Comparison of ENCODE assay signal across 12 mouse cellular contexts in genomic region chr3:37324310-37324709, GRCm38 (mm10). TPM values are rescaled to one million over a fixed set of nuclear protein-coding genes. Genes with fewer than 3 reads are reported as not detected.
DNase-seq lines count a peak whose midpoint lies in the region; ATAC-seq and TF ChIP-seq lines count a peak whose summit lies in the region.
"Had no signal": no experiment of that assay in that cellular context is flagged by ENCODE, and none has a peak within 500 bp of the region (broad histone marks: within the 10 kb centered on the region; RNA-seq: fewer than 3 reads in every experiment).

No protein-coding gene starts in this region.

- H3K9me3 ChIP-seq in forebrain, embryonic 14.5 days (replicated peaks; ENCODE audit: control insufficient read depth, low read length): no peaks in the 10 kb centered on the region
- H3K9me3 ChIP-seq in forebrain, embryonic 15.5 days: no peaks in the 10 kb centered on the region
- no peaks in the 10 kb centered on the region for H3K9me3 ChIP-seq in liver, embryonic 14.5 days (ENCODE audit: control insufficient read depth, low read length)
- H3K9me3 ChIP-seq in liver, embryonic 11.5 days (ENCODE audit: control insufficient read depth, low read length): no peaks in the 10 kb centered on the region
- H3K9me3 ChIP-seq: embryonic facial prominence, embryonic 13.5 days; hindbrain, embryonic 12.5 days; lung, embryonic 15.5 days had no signal

- H3K9ac ChIP-seq in forebrain, embryonic 14.5 days (ENCODE audit: low read length): no peak overlapping the region
- H3K9ac ChIP-seq in forebrain, embryonic 15.5 days (replicated peaks): no peak overlapping the region
- H3K9ac ChIP-seq in liver, embryonic 14.5 days (replicated peaks): no peak overlapping the region
- H3K9ac ChIP-seq in liver, embryonic 11.5 days (ENCODE audit: low read depth, low read length): no peak overlapping the region
- H3K9ac ChIP-seq: embryonic facial prominence, embryonic 13.5 days; hindbrain, embryonic 12.5 days; lung, embryonic 15.5 days had no signal

- TF ChIP-seq EP300 in liver, embryonic 14.5 days (IDR thresholded peaks at IDR 0.05; ENCODE audit: low read depth): no peak

- no peaks in the 10 kb centered on the region for H3K36me3 ChIP-seq in forebrain, embryonic 14.5 days (ENCODE audit: control insufficient read depth, insufficient read depth, low read length)
- H3K36me3 ChIP-seq in forebrain, embryonic 15.5 days: 0 out of 2 replicates have a peak, but pooled peaks cover 2% of the 10 kb centered on the region
- H3K36me3 ChIP-seq in liver, embryonic 14.5 days (replicated peaks; ENCODE audit: control insufficient read depth, insufficient read depth, low read depth): no peaks in the 10 kb centered on the region
- H3K36me3 ChIP-seq in liver, embryonic 11.5 days (ENCODE audit: control insufficient read depth, insufficient read depth, low read length): peaks cover 3% of the 10 kb centered on the region; the same call in 1 of the 2 replicates

- TF ChIP-seq CTCF in liver, embryonic 14.5 days (IDR thresholded peaks at IDR 0.05; ENCODE audit: low read depth): peak; percentile 63

- no peak overlapping the region for H3K4me3 ChIP-seq in forebrain, embryonic 14.5 days (ENCODE audit: low read depth, low read length)
- no peak overlapping the region for H3K4me3 ChIP-seq in forebrain, embryonic 15.5 days
- no peak overlapping the region for H3K4me3 ChIP-seq in liver, embryonic 14.5 days (ENCODE audit: insufficient read depth in 1 of 2, low read depth in 2 of 2, low read length in 2 of 2)
- no peak overlapping the region for H3K4me3 ChIP-seq in liver, embryonic 11.5 days (ENCODE audit: low read depth, low read length)
- H3K4me3 ChIP-seq: embryonic facial prominence, embryonic 13.5 days; hindbrain, embryonic 12.5 days; lung, embryonic 15.5 days had no signal

- no peaks in the 10 kb centered on the region for H3K27me3 ChIP-seq in forebrain, embryonic 14.5 days (replicated peaks; ENCODE audit: control insufficient read depth, insufficient read depth, low read length)
- H3K27me3 ChIP-seq in forebrain, embryonic 15.5 days: no peaks in the 10 kb centered on the region
- H3K27me3 ChIP-seq in liver, embryonic 14.5 days (ENCODE audit: control insufficient read depth, insufficient read depth, low read length): no peaks in the 10 kb centered on the region
- H3K27me3 ChIP-seq in liver, embryonic 11.5 days (replicated peaks; ENCODE audit: control insufficient read depth, insufficient read depth, low read length): no peaks in the 10 kb centered on the region
- H3K27me3 ChIP-seq: embryonic facial prominence, embryonic 13.5 days; hindbrain, embryonic 12.5 days; lung, embryonic 15.5 days had no signal

- ATAC-seq in forebrain, embryonic 14.5 days: no peak
- ATAC-seq in forebrain, embryonic 15.5 days (replicated peaks): no peak
- ATAC-seq in liver, embryonic 14.5 days (ENCODE audit: insufficient read depth): no peak
- ATAC-seq in liver, embryonic 11.5 days (replicated peaks; ENCODE audit: low FRiP score): no peak

- H3K4me2 ChIP-seq in forebrain, embryonic 14.5 days (ENCODE audit: low read length): no peak overlapping the region
- H3K4me2 ChIP-seq in forebrain, embryonic 15.5 days (replicated peaks): no peak overlapping the region
- H3K4me2 ChIP-seq in liver, embryonic 14.5 days (ENCODE audit: low read depth): no peak overlapping the region
- H3K4me2 ChIP-seq in liver, embryonic 11.5 days: no peak overlapping the region
- H3K4me2 ChIP-seq: embryonic facial prominence, embryonic 13.5 days; hindbrain, embryonic 12.5 days; lung, embryonic 15.5 days had no signal

- 59% methylated on average over 3 of the region's 3 CpGs for WGBS in forebrain, embryonic 14.5 days
- WGBS in forebrain, embryonic 15.5 days: 48% methylated on average over 3 of the region's 3 CpGs
- WGBS in liver, embryonic 14.5 days (ENCODE audit: insufficient replicate concordance): 19% methylated on average over 3 of the region's 3 CpGs
- 32% methylated on average over 3 of the region's 3 CpGs for WGBS in liver, embryonic 11.5 days

- H3K27ac ChIP-seq in forebrain, embryonic 14.5 days (ENCODE audit: low read depth, low read length): no peak overlapping the region
- no peak overlapping the region for H3K27ac ChIP-seq in forebrain, embryonic 15.5 days (replicated peaks)
- no peak overlapping the region for H3K27ac ChIP-seq in liver, embryonic 14.5 days
- no peak overlapping the region for H3K27ac ChIP-seq in liver, embryonic 11.5 days (ENCODE audit: low read depth, low read length)
- H3K27ac ChIP-seq: embryonic facial prominence, embryonic 13.5 days; hindbrain, embryonic 12.5 days; lung, embryonic 15.5 days had no signal

- H3K4me1 ChIP-seq in forebrain, embryonic 14.5 days (ENCODE audit: control insufficient read depth, insufficient read depth, low read length): no peaks in the 10 kb centered on the region
- no peaks in the 10 kb centered on the region for H3K4me1 ChIP-seq in forebrain, embryonic 15.5 days
- H3K4me1 ChIP-seq in liver, embryonic 14.5 days (replicated peaks; ENCODE audit: control insufficient read depth in 2 of 2, insufficient read depth in 2 of 2, low read length in 1 of 2): peaks cover 13 to 17% of the 10 kb centered on the region in 2 experiments
- peaks cover 20% of the 10 kb centered on the region for H3K4me1 ChIP-seq in liver, embryonic 11.5 days (replicated peaks; ENCODE audit: control insufficient read depth, insufficient read depth, low read length)
- H3K4me1 ChIP-seq: embryonic facial prominence, embryonic 13.5 days; hindbrain, embryonic 12.5 days had no signal

- peak; percentile 40 for DNase-seq in forebrain, embryonic 14.5 days (ENCODE audit: low spot score)
- DNase-seq in liver, embryonic 14.5 days (ENCODE audit: low read depth in 3 of 3, low spot score in 3 of 3): no peak
- DNase-seq in liver, embryonic 11.5 days (ENCODE audit: low spot score): no peak
- DNase-seq in ZHBTc4 (ENCODE audit: low read depth, low spot score): peak; percentile 10
- peak; percentile 37 for DNase-seq in lung, postnatal 36 days
- no peak for DNase-seq in right cerebral cortex, adult 2 months (ENCODE audit: low spot score in 2 of 2)
- DNase-seq in gastrocnemius, adult 8-10 months (ENCODE audit: low spot score in 2 of 2): no peak
- DNase-seq: spleen, adult 18-20 months had no signal

RNA-seq across cellular contexts. Expression of gene Cetn4, which starts 11.8 kb away (rescaled TPM):
- polyA plus RNA-seq in forebrain, embryonic 14.5 days (2014; fragmentation: Nextera tagmentation; extraction: Ambion mirVana): 1.6 and 2.0 TPM in 2 replicates
- polyA plus RNA-seq in forebrain, embryonic 15.5 days (2015; fragmentation: Nextera tagmentation; extraction: Ambion mirVana): 2.0 and 2.1 TPM in 2 replicates
- 0.70 and 1.6 TPM in 2 replicates for polyA plus RNA-seq in liver, embryonic 14.5 days (2012; rRNA removed)
- 1.6 and 1.9 TPM in 2 replicates for polyA plus RNA-seq in liver, embryonic 14.5 days (2014; fragmentation: Nextera tagmentation; extraction: Ambion mirVana)
- polyA plus RNA-seq in liver, embryonic 11.5 days (2014; fragmentation: Nextera tagmentation; extraction: Ambion mirVana): 2.2 and 2.4 TPM in 2 replicates
- total RNA-seq in gastrocnemius, adult 8-10 months (2022): under 1 TPM in 1 of 4 experiments, not detected in 3; 0.63 TPM

RNA-seq across cellular contexts. Expression of gene Bbs12, which starts 12.0 kb away (rescaled TPM):
- 5.9 and 6.8 TPM in 2 replicates for polyA plus RNA-seq in forebrain, embryonic 14.5 days (2014; fragmentation: Nextera tagmentation; extraction: Ambion mirVana)
- 5.2 and 5.7 TPM in 2 replicates for polyA plus RNA-seq in forebrain, embryonic 15.5 days (2015; fragmentation: Nextera tagmentation; extraction: Ambion mirVana)
- polyA plus RNA-seq in liver, embryonic 14.5 days (2012; rRNA removed): 1.7 and 2.2 TPM in 2 replicates
- polyA plus RNA-seq in liver, embryonic 14.5 days (2014; fragmentation: Nextera tagmentation; extraction: Ambion mirVana): 4.4 and 4.8 TPM in 2 replicates
- 9.2 and 10.7 TPM in 2 replicates for polyA plus RNA-seq in liver, embryonic 11.5 days (2014; fragmentation: Nextera tagmentation; extraction: Ambion mirVana)
- total RNA-seq in gastrocnemius, adult 8-10 months (2022): under 1 TPM; 0.36 to 0.82 (median 0.63) TPM

RNA-seq across cellular contexts. Expression of gene Fgf2, which starts 23.8 kb away (rescaled TPM):
- 0.36 and 0.52 TPM in 2 replicates for polyA plus RNA-seq in forebrain, embryonic 14.5 days (2014; fragmentation: Nextera tagmentation; extraction: Ambion mirVana)
- polyA plus RNA-seq in forebrain, embryonic 15.5 days (2015; fragmentation: Nextera tagmentation; extraction: Ambion mirVana): 0.37 and 0.69 TPM in 2 replicates
- 0.03 and 0.06 TPM in 2 replicates for polyA plus RNA-seq in liver, embryonic 14.5 days (2012; rRNA removed)
- polyA plus RNA-seq in liver, embryonic 14.5 days (2014; fragmentation: Nextera tagmentation; extraction: Ambion mirVana): 0.13 and 0.14 TPM in 2 replicates
- polyA plus RNA-seq in liver, embryonic 11.5 days (2014; fragmentation: Nextera tagmentation; extraction: Ambion mirVana): 0.26 and 0.44 TPM in 2 replicates
- 10 to 100 TPM in 1 of 4 experiments, 1 to 10 TPM in 3; 5.9 to 11.5 (median 7.3) TPM for total RNA-seq in gastrocnemius, adult 8-10 months (2022)

Comparison
In these comparisons a context has a peak if more than half of its experiments do, and no peak if none do; other contexts are left out.
1. DNase-seq: peak in forebrain, embryonic 14.5 days (single experiment), ZHBTc4 (single experiment) and lung, postnatal 36 days (single experiment); none in liver, embryonic 14.5 days (0 of 3), liver, embryonic 11.5 days (single experiment), right cerebral cortex, adult 2 months (0 of 2) and gastrocnemius, adult 8-10 months (0 of 2).